Mouse (Mus musculus): ENCODE measurements around the gene Ptch2.

Ptch2 gene

GRCm38 (mm10) chr4:117104672-117105071 lies 8.8 kb downstream of the Ptch2 start:
- no peak for DNase-seq (ENCODE audit: low spot score)

- no peak for DNase-seq (ENCODE audit: low spot score)
Observed at GRCm38 (mm10) chr4:117105127-117105526, 9.3 kb downstream of the Ptch2 start.

- DNase-seq (ENCODE audit: low spot score) = no peak
Observed at GRCm38 (mm10) chr4:117107813-117108523, 12.1 kb downstream of the Ptch2 start.

GRCm38 (mm10) chr4:117108524-117108849 lies 12.6 kb downstream of the Ptch2 start:
- DNase-seq (ENCODE audit: low spot score) = no peak

GRCm38 (mm10) chr4:117109330-117109729 lies 13.5 kb downstream of the Ptch2 start:
- DNase-seq (ENCODE audit: low spot score) = no peak

- DNase-seq (ENCODE audit: low spot score) = no peak
Observed at GRCm38 (mm10) chr4:117110249-117110648, 14.4 kb downstream of the Ptch2 start.

- no peak for DNase-seq (ENCODE audit: low spot score)
Observed at GRCm38 (mm10) chr4:117110985-117111384, 15.1 kb downstream of the Ptch2 start.

- no peak for DNase-seq (ENCODE audit: low spot score)
Observed at GRCm38 (mm10) chr4:117113237-117113636, 17.4 kb downstream of the Ptch2 start.

GRCm38 (mm10) chr4:117115592-117115991 lies 19.7 kb downstream of the Ptch2 start:
- DNase-seq (ENCODE audit: low spot score) = no peak

GRCm38 (mm10) chr4:117117931-117118330 lies 22.1 kb downstream of the Ptch2 start:
- no peak for DNase-seq (ENCODE audit: low spot score)

- no peak for DNase-seq (ENCODE audit: low spot score)
Observed at GRCm38 (mm10) chr4:117119636-117120035, 23.8 kb downstream of the Ptch2 start.

- DNase-seq (ENCODE audit: low spot score) = no peak
Observed at GRCm38 (mm10) chr4:117120052-117120444, 24.2 kb downstream of the Ptch2 start.

- DNase-seq (ENCODE audit: low spot score) = peak; percentile 84
Observed at GRCm38 (mm10) chr4:117120445-117121414, 24.9 kb downstream of the Ptch2 start.

GRCm38 (mm10) chr4:117122209-117122608 lies 26.3 kb downstream of the Ptch2 start:
- no peak for DNase-seq (ENCODE audit: low spot score)

GRCm38 (mm10) chr4:117123546-117124217 lies 27.8 kb downstream of the Ptch2 start:
- no peak for DNase-seq (ENCODE audit: low spot score)

GRCm38 (mm10) chr4:117124218-117124517 lies 28.3 kb downstream of the Ptch2 start:
- no peak for DNase-seq (ENCODE audit: low spot score)

- no peak for DNase-seq (ENCODE audit: low spot score)
Observed at GRCm38 (mm10) chr4:117124518-117125347, 28.9 kb downstream of the Ptch2 start.

GRCm38 (mm10) chr4:117125348-117125909 lies 29.6 kb downstream of the Ptch2 start, which contains the start of gene Btbd19:
TSS of gene Btbd19 (minus strand) at chr4:117125725.
- peak; percentile 64 for DNase-seq (ENCODE audit: low spot score)

- DNase-seq (ENCODE audit: low spot score) = no peak
Observed at GRCm38 (mm10) chr4:117125910-117126674, 30.2 kb downstream of the Ptch2 start.

- DNase-seq (ENCODE audit: low spot score) = no peak
Observed at GRCm38 (mm10) chr4:117126675-117127290, 30.9 kb downstream of the Ptch2 start, which contains the start of gene Tctex1d4. TSS of gene Tctex1d4 (plus strand) at chr4:117126794.

Data from ovary, postnatal 14 days (tissue).